Mouse (Mus musculus) ovary, adult 10 weeks (tissue): ENCODE data around the gene Rab3d. TPM values are rescaled to one million over a fixed set of nuclear protein-coding genes. Genes with fewer than 3 reads are reported as not detected.

ENCODE experiments used
- polyA plus RNA-seq: library from polyadenylated mRNA; stranded (reverse); fragments of 350-450 nt; fragmentation: Illumina TruSeq; extraction: RNeasy Lipid Tissue Mini Kit (QIAGEN cat#74804); gene quantifications from one replicate; pipeline ENCODE4 v1.2.3, GENCODE M21; 2014

Gene Rab3d
- polyA plus RNA-seq: 4.4 TPM

DNA sequence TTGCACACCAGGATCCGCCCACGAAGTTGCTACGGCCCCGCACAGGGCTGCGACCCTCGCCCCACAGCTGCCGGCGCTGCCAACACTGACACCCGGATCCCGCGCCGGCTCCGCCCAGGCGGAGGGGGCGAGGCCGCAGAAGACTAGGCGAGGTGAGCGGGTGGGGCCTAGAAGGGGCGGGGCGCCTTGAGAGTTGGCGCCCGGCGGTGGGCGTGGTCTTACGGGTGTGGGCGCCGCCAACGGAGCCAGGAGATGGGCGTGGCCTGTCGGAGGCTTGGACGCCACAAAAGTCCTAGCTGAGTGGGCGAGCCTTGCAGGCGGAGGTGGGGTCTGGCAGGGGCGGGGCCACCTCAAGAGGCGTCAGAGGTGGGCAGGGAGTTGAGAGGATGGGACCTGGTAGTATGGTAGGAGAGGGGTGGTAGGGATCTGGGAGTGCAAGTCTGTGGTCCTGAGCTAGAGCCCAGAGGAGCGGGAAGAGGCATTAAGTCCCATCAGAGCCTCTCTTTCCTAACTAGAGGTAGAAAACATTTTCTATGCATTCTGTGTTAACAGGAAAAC lies at the start of gene Rab3d:
Rab3d (minus strand) TSS at position 158 of the 558 bp plus-strand sequence.

GRCm38 (mm10) chr9:21963417-21963816 lies 45.4 kb upstream of the Rab3d start, which contains the start of gene Epor:
Epor (minus strand) TSS chr9:21963506.

GRCm38 (mm10) chr9:21955570-21956281 lies 37.7 kb upstream of the Rab3d start, which contains the start of gene Swsap1:
Swsap1 (plus strand) TSS chr9:21955755.

GRCm38 (mm10) chr9:21936692-21937570 lies 18.9 kb upstream of the Rab3d start, which contains the start of gene Plppr2:
Plppr2 (plus strand) TSS chr9:21937033.

DNA sequence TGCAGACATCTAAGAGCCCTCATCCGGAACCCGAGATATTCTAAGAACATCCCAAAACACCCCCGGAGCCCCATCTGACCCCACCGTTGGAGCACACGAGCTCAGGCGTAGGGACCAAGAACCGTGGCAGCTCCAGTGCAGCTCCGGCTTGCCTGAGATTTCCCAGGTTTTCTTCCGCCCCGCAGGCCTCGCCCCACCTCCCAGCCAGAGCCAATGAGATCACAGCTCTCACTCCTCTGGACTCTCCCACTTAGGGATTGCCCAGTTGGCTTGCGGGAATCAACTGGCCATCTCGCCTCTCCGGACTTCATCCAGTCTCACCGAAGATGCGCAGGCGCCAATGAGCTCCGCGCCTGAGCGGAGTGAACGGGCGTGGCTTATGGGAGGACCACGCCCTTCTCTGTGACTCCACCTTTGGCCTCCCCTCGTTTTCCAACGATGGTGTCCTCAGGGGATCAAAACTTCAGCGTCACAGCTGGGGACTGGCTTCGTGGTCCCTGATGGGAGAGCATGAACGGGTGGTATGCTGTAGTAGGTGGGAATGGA lies 9.3 kb upstream of the Rab3d start, which contains the start of the genes Ccdc159 and Tmem205:
Ccdc159 (plus strand) TSS at position 264 of the 546 bp plus-strand sequence.
Tmem205 (minus strand) TSS at position 349 of the 546 bp plus-strand sequence.

Other genes with a start within 250 kb of the Rab3d start
- gene Ldlr, start 194.7 kb downstream of the Rab3d start, polyA plus RNA-seq: 21.2 TPM
- 5.9 TPM for gene Spc24, start 157.9 kb downstream of the Rab3d start, polyA plus RNA-seq
- 32.1 TPM for gene Kank2, start 119.4 kb downstream of the Rab3d start, polyA plus RNA-seq
- gene Angptl8, start 82.7 kb downstream of the Rab3d start, polyA plus RNA-seq: not detected
- 3.3 TPM for gene Dock6, start 65.6 kb downstream of the Rab3d start, polyA plus RNA-seq
- gene Ccdc159, start 9.3 kb upstream of the Rab3d start, polyA plus RNA-seq: 0.43 TPM
- gene Tmem205, start 9.4 kb upstream of the Rab3d start, polyA plus RNA-seq: 0.46 TPM
- gene Plppr2, start 18.8 kb upstream of the Rab3d start, polyA plus RNA-seq: 0.40 TPM
- 4.3 TPM for gene Swsap1, start 37.6 kb upstream of the Rab3d start, polyA plus RNA-seq
- gene Epor, start 45.3 kb upstream of the Rab3d start, polyA plus RNA-seq: not detected
- 0.26 TPM for gene Rgl3, start 71.3 kb upstream of the Rab3d start, polyA plus RNA-seq
- 0.77 TPM for gene Ccdc151, start 84.4 kb upstream of the Rab3d start, polyA plus RNA-seq
- 7.8 TPM for gene Prkcsh, start 84.6 kb upstream of the Rab3d start, polyA plus RNA-seq
- 0.29 TPM for gene Elavl3, start 133.8 kb upstream of the Rab3d start, polyA plus RNA-seq
- not detected for gene Gm49318, start 153.1 kb upstream of the Rab3d start, polyA plus RNA-seq
- not detected for gene Zfp653, start 153.2 kb upstream of the Rab3d start, polyA plus RNA-seq
- 2.0 TPM for gene Ecsit, start 167.2 kb upstream of the Rab3d start, polyA plus RNA-seq
- 270 TPM for gene Cnn1, start 181.0 kb upstream of the Rab3d start, polyA plus RNA-seq
- 7.4 TPM for gene Elof1, start 199.0 kb upstream of the Rab3d start, polyA plus RNA-seq
- 0.46 TPM for gene Acp5, start 217.5 kb upstream of the Rab3d start, polyA plus RNA-seq
- gene Pigyl, start 238.7 kb upstream of the Rab3d start, polyA plus RNA-seq: 2.9 TPM